Comparison of ENCODE assay signal across 26 mouse cellular contexts in the genomic region with DNA sequence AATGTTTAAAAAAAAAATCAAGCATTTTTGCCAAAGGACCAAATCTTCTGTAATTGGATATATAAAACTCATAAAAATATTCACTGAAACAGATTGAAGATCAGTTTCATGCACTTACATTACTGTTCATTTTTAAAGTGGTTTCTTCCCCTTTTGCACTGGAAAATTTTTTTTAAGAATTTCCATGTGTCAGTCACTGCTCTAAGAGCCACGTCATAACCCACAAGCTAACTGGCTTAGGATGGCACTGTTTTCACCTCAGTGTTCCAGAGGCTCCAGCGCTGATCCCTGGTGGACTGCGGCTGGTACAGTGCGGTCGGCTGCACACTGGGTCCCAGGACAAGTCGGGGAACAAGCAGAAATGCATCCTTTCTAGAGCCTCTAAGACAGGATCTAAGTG. TPM values are rescaled to one million over a fixed set of nuclear protein-coding genes. Genes with fewer than 3 reads are reported as not detected.
DNase-seq lines count a peak whose midpoint lies in the region; ATAC-seq and TF ChIP-seq lines count a peak whose summit lies in the region.
"Had no signal": no experiment of that assay in that cellular context is flagged by ENCODE, and none has a peak within 500 bp of the region (broad histone marks: within the 10 kb centered on the region; RNA-seq: fewer than 3 reads in every experiment).

No protein-coding gene starts in this region.

- no peak overlapping the region for H3K4me3 ChIP-seq in CH12.LX (replicated peaks in 1 of 3; ENCODE audit: low read depth in 2 of 3, low read length in 2 of 3, poor library complexity in 1 of 3)
- H3K4me3 ChIP-seq: embryonic facial prominence, embryonic 10.5 days; embryonic facial prominence, embryonic 12.5 days; forebrain, embryonic 13.5 days; forebrain, embryonic 15.5 days had no signal

- H3K4me2 ChIP-seq in CH12.LX (ENCODE audit: insufficient read depth, low read depth, poor library complexity, severe bottlenecking): no peak overlapping the region
- H3K4me2 ChIP-seq: embryonic facial prominence, embryonic 12.5 days; forebrain, embryonic 13.5 days; forebrain, embryonic 15.5 days had no signal

- H3K79me2 ChIP-seq in CH12.LX (replicated peaks; ENCODE audit: control insufficient read depth, extremely low read depth, insufficient read depth, poor library complexity, severe bottlenecking): no peaks in the 10 kb centered on the region

- peak; percentile 53 for DNase-seq in CH12.LX (ENCODE audit: extremely low read depth)
- no peak for DNase-seq in thymus, postnatal 0 days (ENCODE audit: low spot score)
- no peak for DNase-seq in spleen, postnatal 4 days (ENCODE audit: low spot score in 2 of 2)
- DNase-seq in spleen, adult 18-20 months: no peak
- DNase-seq in lung, postnatal 10 days: no peak
- DNase-seq: adrenal gland, adult 2 months; adrenal gland, postnatal 10 days; adrenal gland, postnatal 25 days; B cell, adult 2 months; cerebellum, adult 11-12 months; cerebellum, adult 2 months; cerebellum, adult 9-10 months; cerebellum, postnatal 10 days; cerebellum, postnatal 25 days had no signal

- ATAC-seq in common myeloid progenitor, adult 5-6 weeks (replicated peaks; ENCODE audit: low read depth, poor library complexity, severe bottlenecking): peak; percentile 97
- ATAC-seq in hematopoietic stem cell, adult 5-6 weeks (replicated peaks in 1 of 2; ENCODE audit: insufficient read depth in 1 of 2, low FRiP score in 2 of 2, low TSS enrichment in 1 of 2, low read depth in 1 of 2, poor library complexity in 2 of 2, severe bottlenecking in 2 of 2): peak; percentile 96 to 98
- peak; percentile 89 for ATAC-seq in megakaryocyte progenitor cell, adult 5-6 weeks (replicated peaks; ENCODE audit: poor library complexity)
- ATAC-seq: CD4-positive, CD25-positive, alpha-beta regulatory T cell, adult 4 months; forebrain, embryonic 13.5 days; forebrain, embryonic 15.5 days had no signal

- peak; percentile 84 for TF ChIP-seq EP300 in CH12.LX (IDR thresholded peaks at IDR 0.05; ENCODE audit: low read length)

- in situ Hi-C loops in CH12.LX (cut with MboI; ENCODE audit: low pct_ligation_motif_present, low pct_unique_long_range_greater_than_20kb, low sequenced_read_pairs): loop anchor here (25.0 kb wide), 2 partner anchors 573 to 723 kb away; a partner anchor contains a TSS

- TF ChIP-seq CTCF in CH12.LX (conservative IDR thresholded peaks at IDR 0.05 in 1 of 2, IDR thresholded peaks at IDR 0.05 in 1 of 2; ENCODE audit: low read depth in 2 of 2, low read length in 2 of 2): no peak

- TF ChIP-seq RAD21 in CH12.LX (IDR thresholded peaks at IDR 0.05; ENCODE audit: low read depth, low read length): no peak

- no peaks in the 10 kb centered on the region for H3K9me3 ChIP-seq in CH12.LX (replicated peaks; ENCODE audit: low read length)
- H3K9me3 ChIP-seq: embryonic facial prominence, embryonic 10.5 days; embryonic facial prominence, embryonic 12.5 days; forebrain, embryonic 13.5 days; forebrain, embryonic 15.5 days had no signal

- H3K4me1 ChIP-seq in CH12.LX (ENCODE audit: control insufficient read depth in 1 of 2, insufficient read depth in 2 of 2): peaks cover 0 to 10% of the 10 kb centered on the region in 2 experiments; a peak in 2 of 4 replicates
- H3K4me1 ChIP-seq: embryonic facial prominence, embryonic 10.5 days; embryonic facial prominence, embryonic 12.5 days; forebrain, embryonic 13.5 days; forebrain, embryonic 15.5 days had no signal

- dilution Hi-C loops in CH12.LX (cut with MboI; ENCODE audit: extremely low pct_ligation_motif_present, extremely low pct_unique_long_range_greater_than_20kb, low sequenced_read_pairs): no loop called here

- no peak for TF ChIP-seq POLR2A in CH12.LX (IDR thresholded peaks at IDR 0.05; ENCODE audit: low read depth, low read length)

- H3K9ac ChIP-seq in CH12.LX (ENCODE audit: insufficient read depth, low read depth): no peak overlapping the region
- H3K9ac ChIP-seq: embryonic facial prominence, embryonic 12.5 days; forebrain, embryonic 13.5 days; forebrain, embryonic 15.5 days had no signal

- no peak overlapping the region for H3K27ac ChIP-seq in CH12.LX (ENCODE audit: insufficient read depth, low read depth)
- H3K27ac ChIP-seq: embryonic facial prominence, embryonic 10.5 days; embryonic facial prominence, embryonic 12.5 days; forebrain, embryonic 13.5 days; forebrain, embryonic 15.5 days had no signal

- H3K36me3 ChIP-seq in CH12.LX (replicated peaks in 1 of 2; ENCODE audit: control insufficient read depth in 1 of 2, insufficient read depth in 1 of 2, low read length in 1 of 2): no peaks in the 10 kb centered on the region
- H3K36me3 ChIP-seq: embryonic facial prominence, embryonic 10.5 days; embryonic facial prominence, embryonic 12.5 days; forebrain, embryonic 15.5 days had no signal

- no peaks in the 10 kb centered on the region for H3K27me3 ChIP-seq in CH12.LX (replicated peaks)
- H3K27me3 ChIP-seq: embryonic facial prominence, embryonic 12.5 days; forebrain, embryonic 13.5 days; forebrain, embryonic 15.5 days had no signal

TF ChIP-seq in CH12.LX, 34 proteins besides CTCF, POLR2A, EP300 and RAD21:
- TF ChIP-seq JUN (IDR thresholded peaks at IDR 0.05; ENCODE audit: insufficient read depth, low read depth, low read length) (no peak), ZMIZ1 (IDR thresholded peaks at IDR 0.05; ENCODE audit: low read depth, low read length) (no peak), TBP (conservative IDR thresholded peaks at IDR 0.05; ENCODE audit: low read depth, low read length) (no peak), ZNF384 (IDR thresholded peaks at IDR 0.05; ENCODE audit: low read depth, low read length) (peak; percentile 91), SIN3A (IDR thresholded peaks at IDR 0.05; ENCODE audit: low read length) (no peak), ZC3H11A (IDR thresholded peaks at IDR 0.05; ENCODE audit: low read depth, low read length) (no peak), USF1 (IDR thresholded peaks at IDR 0.05; ENCODE audit: low read depth, low read length) (no peak), IRF4 (IDR thresholded peaks at IDR 0.05; ENCODE audit: low read depth, low read length) (0 out of 2 replicates have a peak, but pooled peaks have one; percentile 15)

RNA-seq across cellular contexts. Expression of a gene that starts 34.6 kb away (rescaled TPM):
- total RNA-seq in CH12.LX (2012; rRNA removed) (not detected in 2 replicates), CH12.LX (2014; rRNA removed) (not detected in 2 replicates)
- polyA plus RNA-seq in CH12.LX (2012; ENCODE audit: insufficient read length, low read depth): not detected in 2 replicates
- 0.09 TPM in 1 of 2 replicates, not detected in the other for total RNA-seq in common myeloid progenitor, adult 5-6 weeks (2017)
- total RNA-seq in hematopoietic stem cell, adult 5-6 weeks (2017): not detected in 2 replicates
- not detected in 2 replicates for total RNA-seq in megakaryocyte progenitor cell, adult 5-6 weeks (2015)
- total RNA-seq in megakaryocyte progenitor cell, adult 5-6 weeks (2017): not detected in 2 replicates
- 0.21 TPM in 1 of 2 replicates, not detected in the other for polyA plus RNA-seq in thymus, postnatal 0 days (2015; fragmentation: Nextera tagmentation; extraction: Ambion mirVana)
- total RNA-seq: adrenal gland, adult 2 months; adrenal gland, postnatal 10 days; adrenal gland, postnatal 25 days; adrenal gland, postnatal 4 days; ES-E14; MEL had no signal
- polyA plus RNA-seq: adrenal gland, adult 2 months; CD4-positive, CD25-positive, alpha-beta regulatory T cell, adult 4 months; cerebellum, adult 2 months; embryonic facial prominence, embryonic 10.5 days; forebrain, embryonic 11.5 days; forebrain, embryonic 13.5 days; forebrain, embryonic 15.5 days had no signal
